Mouse (Mus musculus): Measurements from ENCODE around the gene Nav2.

DNA sequence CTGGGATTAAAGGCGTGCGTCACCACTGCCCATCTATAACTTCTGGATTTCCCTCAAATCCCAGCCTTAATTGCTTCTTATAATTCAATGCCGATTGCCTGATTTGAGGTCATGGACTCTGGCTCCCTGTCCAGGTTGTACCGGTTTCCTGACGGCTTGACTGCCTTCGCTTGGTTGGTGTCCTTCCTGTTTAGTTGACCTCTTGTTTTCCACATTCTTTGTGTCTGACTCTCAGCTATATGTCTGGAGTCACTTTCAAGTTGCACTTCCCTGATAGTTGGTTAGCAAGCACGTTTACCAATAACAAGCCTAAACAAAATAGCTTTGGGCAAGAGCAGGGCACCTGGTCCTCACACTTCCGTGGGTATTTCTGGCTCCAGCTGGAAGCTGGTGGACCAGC is 625.1 kb downstream of the Nav2 start:
- TF ChIP-seq CTCF (IDR thresholded peaks at IDR 0.05; ENCODE audit: borderline replicate concordance, control insufficient read depth, extremely low read depth, insufficient read depth, low read length, poor library complexity) (no peak), POLR2A (IDR thresholded peaks at IDR 0.05; ENCODE audit: control insufficient read depth, extremely low read depth, insufficient read depth, low read length, poor library complexity) (no peak)
